ENCODE assay signal across 22 mouse cellular contexts in genomic region chr3:141948096-141948495, GRCm38 (mm10).
"Had no signal": no experiment of that assay in that cellular context is flagged by ENCODE, and none has a peak within 500 bp of the region (broad histone marks: within the 10 kb centered on the region; RNA-seq: fewer than 3 reads in every experiment).

No protein-coding gene starts in this region.

- H3K27ac ChIP-seq: gastrocnemius, adult 2 months; heart, embryonic 10.5 days; hindbrain, embryonic 10.5 days; hindbrain, embryonic 12.5 days; hindbrain, embryonic 14.5 days; hindbrain, postnatal 0 days; layer of hippocampus, adult 2 months; left cerebral cortex, adult 2 months; limb, embryonic 13.5 days; liver, embryonic 12.5 days had no signal

- H3K36me3 ChIP-seq: heart, embryonic 10.5 days; heart, embryonic 12.5 days; hindbrain, embryonic 10.5 days; hindbrain, embryonic 12.5 days; limb, embryonic 13.5 days; liver, embryonic 12.5 days had no signal

- H3K9me3 ChIP-seq: heart, embryonic 10.5 days; heart, embryonic 12.5 days; hindbrain, embryonic 10.5 days; hindbrain, embryonic 12.5 days; limb, embryonic 13.5 days; liver, embryonic 12.5 days had no signal

- H3K4me1 ChIP-seq: heart, embryonic 12.5 days; liver, embryonic 12.5 days had no signal

- H3K4me3 ChIP-seq: gastrocnemius, adult 2 months; heart, embryonic 10.5 days; heart, embryonic 12.5 days; hindbrain, embryonic 10.5 days; hindbrain, embryonic 12.5 days; layer of hippocampus, adult 2 months; left cerebral cortex, adult 2 months; limb, embryonic 13.5 days; liver, embryonic 12.5 days had no signal

- H3K4me2 ChIP-seq: heart, embryonic 12.5 days; hindbrain, embryonic 12.5 days; hindbrain, embryonic 14.5 days; limb, embryonic 13.5 days; liver, embryonic 12.5 days had no signal

- H3K27me3 ChIP-seq: heart, embryonic 12.5 days; hindbrain, embryonic 12.5 days; limb, embryonic 13.5 days; liver, embryonic 12.5 days had no signal

- H3K9ac ChIP-seq: heart, embryonic 12.5 days; hindbrain, embryonic 12.5 days; hindbrain, embryonic 14.5 days; limb, embryonic 13.5 days; liver, embryonic 12.5 days had no signal

- ATAC-seq: hindbrain, postnatal 0 days; intestine, embryonic 16.5 days; liver, embryonic 12.5 days had no signal

- DNase-seq: gastrocnemius, adult 2 months; gastrocnemius, postnatal 10 days; gastrocnemius, postnatal 25 days; heart, adult 18-20 months; heart, postnatal 10 days; heart, postnatal 4 days; kidney, adult 11 months; kidney, adult 8-10 months; kidney, postnatal 10 days; kidney, postnatal 25 days; kidney, postnatal 4 days had no signal
